Mouse (Mus musculus): ENCODE data around the gene Trim25. TPM values are rescaled to one million over a fixed set of nuclear protein-coding genes. Genes with fewer than 3 reads are reported as not detected.
"Not testable (repeated sequence)": the region's sequence is repeated elsewhere in the genome, so short reads cannot be mapped to it uniquely, and the experiment has no call there.

The Trim25 gene
- polyA plus RNA-seq, 1 experiment, result 6.3 TPM

- TF ChIP-seq FLI1 (IDR thresholded peaks at IDR 0.05; ENCODE audit: low read length) (no peak), GATA1 (IDR thresholded peaks at IDR 0.05; ENCODE audit: borderline replicate concordance, low read length) (no peak)
- H3K36me3 ChIP-seq (replicated peaks; ENCODE audit: low read length), result peaks cover 33% of the 10 kb centered on the region
- H3K27me3 ChIP-seq (replicated peaks), result no peaks in the 10 kb centered on the region
- peaks cover 13% of the 10 kb centered on the region for H3K4me1 ChIP-seq
- no peaks in the 10 kb centered on the region for H3K9me3 ChIP-seq
- no peak overlapping the region for H3K4me3 ChIP-seq (replicated peaks)
These were observed 35.4 kb downstream of the Trim25 start for GRCm38 (mm10) chr11:89034592-89034991.

GRCm38 (mm10) chr11:89035552-89035951, 36.4 kb downstream of the Trim25 start:
- Histone ChIP-seq H3K9me3 (no peaks in the 10 kb centered on the region), H3K36me3 (replicated peaks; ENCODE audit: low read length) (peaks cover 43% of the 10 kb centered on the region), H3K4me3 (replicated peaks) (no peak overlapping the region), H3K4me1 (peaks cover 11% of the 10 kb centered on the region), H3K27me3 (replicated peaks) (no peaks in the 10 kb centered on the region)
- TF ChIP-seq GATA1 (IDR thresholded peaks at IDR 0.05; ENCODE audit: borderline replicate concordance, low read length) (no peak), FLI1 (IDR thresholded peaks at IDR 0.05; ENCODE audit: low read length) (no peak)

DNA sequence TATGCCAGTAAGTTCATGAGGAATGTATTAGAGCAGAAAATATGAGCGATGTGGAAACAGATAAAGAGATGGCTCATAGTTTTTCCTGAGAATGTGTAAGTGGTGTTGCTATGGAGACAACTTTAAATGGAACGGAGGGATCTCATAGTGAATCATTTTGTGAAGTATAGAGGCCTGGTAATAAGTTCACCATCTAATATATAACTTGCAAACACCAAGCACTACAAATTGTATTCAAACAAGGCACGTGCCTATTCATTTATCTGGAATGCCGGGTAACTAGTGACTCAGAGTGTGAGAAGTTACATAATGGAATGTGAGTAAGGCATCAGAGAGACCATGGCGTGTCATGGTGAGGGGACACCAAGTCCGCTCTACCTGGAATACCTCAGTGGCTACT, 39.3 kb downstream of the Trim25 start:
- H3K4me3 ChIP-seq (replicated peaks), result no peak overlapping the region
- peaks cover 64% of the 10 kb centered on the region for H3K36me3 ChIP-seq (replicated peaks; ENCODE audit: low read length)
- H3K27me3 ChIP-seq (replicated peaks), result no peaks in the 10 kb centered on the region
- TF ChIP-seq GATA1 (IDR thresholded peaks at IDR 0.05; ENCODE audit: borderline replicate concordance, low read length), result no peak
- no peak for TF ChIP-seq FLI1 (IDR thresholded peaks at IDR 0.05; ENCODE audit: low read length)
- H3K4me1 ChIP-seq, result peaks cover 11% of the 10 kb centered on the region
- no peaks in the 10 kb centered on the region for H3K9me3 ChIP-seq

- no peaks in the 10 kb centered on the region for H3K9me3 ChIP-seq
- no peaks in the 10 kb centered on the region for H3K27me3 ChIP-seq (replicated peaks)
- H3K4me1 ChIP-seq, result peaks cover 11% of the 10 kb centered on the region
- H3K4me3 ChIP-seq (replicated peaks), result no peak overlapping the region
- peaks cover 69% of the 10 kb centered on the region for H3K36me3 ChIP-seq (replicated peaks; ENCODE audit: low read length)
- TF ChIP-seq FLI1 (IDR thresholded peaks at IDR 0.05; ENCODE audit: low read length) (no peak), GATA1 (IDR thresholded peaks at IDR 0.05; ENCODE audit: borderline replicate concordance, low read length) (no peak)
These were observed 40.1 kb downstream of the Trim25 start for GRCm38 (mm10) chr11:89039325-89039724.

DNA sequence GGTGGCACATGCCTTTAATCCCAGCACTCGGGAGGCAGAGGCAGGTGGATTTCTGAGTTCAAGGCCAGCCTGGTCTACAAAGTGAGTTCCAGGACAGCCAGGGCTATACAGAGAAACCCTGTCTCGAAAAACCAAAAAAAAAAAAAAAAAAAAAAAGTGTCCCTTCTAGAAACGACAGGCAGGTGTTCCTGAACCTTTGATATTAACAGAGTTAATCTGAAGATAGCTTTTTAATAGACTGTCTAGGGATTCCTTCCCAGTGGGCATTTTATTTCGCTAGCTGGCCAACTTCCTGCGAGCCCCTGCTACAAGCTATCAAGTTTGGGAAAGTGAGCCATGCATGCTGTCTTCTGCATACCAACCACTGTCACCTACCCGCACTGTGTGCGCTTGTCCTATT, 41.9 kb downstream of the Trim25 start:
- not testable (repeated sequence) for H3K27me3 ChIP-seq (replicated peaks); H3K9me3 ChIP-seq; H3K4me3 ChIP-seq (replicated peaks)
- peaks cover 72% of the 10 kb centered on the region for H3K36me3 ChIP-seq (replicated peaks; ENCODE audit: low read length)
- peaks cover 11% of the 10 kb centered on the region for H3K4me1 ChIP-seq

DNA sequence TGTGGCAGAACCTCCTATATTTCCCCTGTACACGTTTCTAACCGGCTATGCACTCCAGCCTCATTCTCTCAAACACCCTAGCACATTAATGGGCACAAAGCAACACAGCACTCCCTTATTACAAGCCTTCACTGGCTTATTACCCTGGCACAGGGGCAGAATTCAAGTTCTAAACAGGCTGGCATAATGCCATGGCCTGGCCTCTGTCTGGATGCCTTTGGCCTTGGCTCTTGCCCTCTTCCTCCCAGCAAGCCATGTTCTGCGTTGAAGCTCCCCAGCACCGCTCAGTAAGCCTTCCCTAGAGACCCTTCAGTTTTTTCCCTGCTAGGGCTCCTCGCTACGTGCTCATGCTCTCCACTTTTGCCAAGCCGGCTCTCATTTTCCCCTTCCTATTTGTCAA, 43.9 kb downstream of the Trim25 start:
- Histone ChIP-seq H3K36me3 (replicated peaks; ENCODE audit: low read length) (peaks cover 83% of the 10 kb centered on the region), H3K9me3 (0 out of 2 replicates have a peak, but pooled peaks cover 2% of the 10 kb centered on the region), H3K27me3 (replicated peaks) (no peaks in the 10 kb centered on the region), H3K4me1 (peaks cover 11% of the 10 kb centered on the region), H3K4me3 (replicated peaks) (no peak overlapping the region)
- no peak for TF ChIP-seq GATA1 (IDR thresholded peaks at IDR 0.05; ENCODE audit: borderline replicate concordance, low read length)
- TF ChIP-seq FLI1 (IDR thresholded peaks at IDR 0.05; ENCODE audit: low read length), result no peak

DNA sequence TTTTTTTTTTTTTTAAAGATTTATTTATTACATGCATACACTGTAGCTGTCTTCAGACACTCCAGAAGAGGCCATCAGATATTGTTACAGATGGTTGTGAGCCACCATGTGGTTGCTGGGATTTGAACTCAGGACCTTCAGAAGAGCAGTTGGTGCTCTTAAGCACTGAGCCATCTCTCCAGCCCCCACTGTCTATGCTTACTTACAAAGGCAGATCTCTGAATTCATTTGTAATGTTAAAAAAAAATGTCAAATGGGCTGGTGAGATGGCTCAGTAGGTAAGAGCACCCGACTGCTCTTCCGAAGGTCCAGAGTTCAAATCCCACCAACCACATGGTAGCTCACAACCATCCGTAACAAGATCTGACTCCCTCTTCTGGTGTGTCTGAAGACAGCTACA, 46.3 kb downstream of the Trim25 start:
- H3K36me3 ChIP-seq (replicated peaks; ENCODE audit: low read length), result peaks cover 77% of the 10 kb centered on the region
- not testable (repeated sequence) for H3K9me3 ChIP-seq; H3K4me1 ChIP-seq; H3K27me3 ChIP-seq (replicated peaks); H3K4me3 ChIP-seq (replicated peaks)

DNA sequence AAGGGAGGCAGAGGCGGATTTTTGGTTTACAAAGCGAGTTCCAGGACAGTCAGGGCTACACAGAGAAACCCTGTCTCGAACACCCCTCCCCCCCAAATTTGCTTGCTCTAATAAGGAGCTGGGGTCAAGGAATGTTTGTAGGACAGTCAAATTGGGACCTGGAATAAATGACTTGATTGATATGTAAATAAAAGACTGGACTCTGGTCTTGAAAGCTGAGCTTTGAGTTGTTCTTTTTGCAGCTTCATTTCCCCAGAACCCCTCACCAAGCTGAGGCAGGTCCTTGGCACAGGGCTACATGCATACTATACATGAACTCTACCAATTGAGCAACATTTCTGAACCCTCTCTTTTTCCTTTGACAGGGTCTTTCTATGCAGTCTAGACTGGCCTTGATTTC, 46.8 kb downstream of the Trim25 start:
- H3K36me3 ChIP-seq (replicated peaks; ENCODE audit: low read length), result peaks cover 80% of the 10 kb centered on the region
- H3K4me3 ChIP-seq (replicated peaks), result no peak overlapping the region
- peaks cover 5% of the 10 kb centered on the region for H3K4me1 ChIP-seq
- TF ChIP-seq FLI1 (IDR thresholded peaks at IDR 0.05; ENCODE audit: low read length) (no peak), GATA1 (IDR thresholded peaks at IDR 0.05; ENCODE audit: borderline replicate concordance, low read length) (no peak)
- 0 out of 2 replicates have a peak, but pooled peaks cover 2% of the 10 kb centered on the region for H3K9me3 ChIP-seq
- no peaks in the 10 kb centered on the region for H3K27me3 ChIP-seq (replicated peaks)

DNA sequence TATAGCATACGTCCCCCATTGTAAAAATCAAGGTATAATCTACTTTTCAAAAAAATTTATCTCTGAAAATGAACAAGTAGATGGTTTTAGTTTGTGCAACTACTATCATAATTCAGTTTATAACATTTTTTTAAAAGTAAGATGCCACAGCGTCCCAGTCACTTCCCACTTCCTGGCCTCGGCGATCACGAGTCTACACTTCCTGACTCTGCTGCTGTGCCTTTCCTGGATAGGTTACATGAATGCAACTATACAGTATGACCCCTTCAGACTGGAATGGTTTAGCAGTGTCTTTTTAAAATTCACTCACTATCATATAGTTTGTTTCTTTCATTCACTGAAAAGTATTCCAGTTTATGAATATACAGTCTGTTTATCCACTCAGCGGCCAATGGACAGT, 52.6 kb downstream of the Trim25 start:
- H3K27me3 ChIP-seq (replicated peaks), result no peaks in the 10 kb centered on the region
- no peak overlapping the region for H3K4me3 ChIP-seq (replicated peaks)
- H3K4me1 ChIP-seq, result peaks cover 14% of the 10 kb centered on the region
- H3K9me3 ChIP-seq, result no peaks in the 10 kb centered on the region
- H3K36me3 ChIP-seq (replicated peaks; ENCODE audit: low read length), result peaks cover 72% of the 10 kb centered on the region
- TF ChIP-seq GATA1 (IDR thresholded peaks at IDR 0.05; ENCODE audit: borderline replicate concordance, low read length), result no peak
- no peak for TF ChIP-seq FLI1 (IDR thresholded peaks at IDR 0.05; ENCODE audit: low read length)

GRCm38 (mm10) chr11:89055931-89056690, 56.9 kb downstream of the Trim25 start:
- Histone ChIP-seq H3K9me3 (no peaks in the 10 kb centered on the region), H3K4me3 (replicated peaks) (no peak overlapping the region), H3K36me3 (replicated peaks; ENCODE audit: low read length) (peaks cover 46% of the 10 kb centered on the region), H3K4me1 (peaks cover 40% of the 10 kb centered on the region), H3K27me3 (replicated peaks) (no peaks in the 10 kb centered on the region)
- no peak for TF ChIP-seq FLI1 (IDR thresholded peaks at IDR 0.05; ENCODE audit: low read length)
- TF ChIP-seq GATA1 (IDR thresholded peaks at IDR 0.05; ENCODE audit: borderline replicate concordance, low read length), result no peak

Data from megakaryocyte, embryonic 14.5 days (primary cell).